Mouse (Mus musculus): ENCODE data around the gene Wnt10b. TPM values are rescaled to one million over a fixed set of nuclear protein-coding genes. Genes with fewer than 3 reads are reported as not detected.

Wnt10b gene
- polyA plus RNA-seq, 1 experiment from 2014 or later, result 0.09 TPM

DNA sequence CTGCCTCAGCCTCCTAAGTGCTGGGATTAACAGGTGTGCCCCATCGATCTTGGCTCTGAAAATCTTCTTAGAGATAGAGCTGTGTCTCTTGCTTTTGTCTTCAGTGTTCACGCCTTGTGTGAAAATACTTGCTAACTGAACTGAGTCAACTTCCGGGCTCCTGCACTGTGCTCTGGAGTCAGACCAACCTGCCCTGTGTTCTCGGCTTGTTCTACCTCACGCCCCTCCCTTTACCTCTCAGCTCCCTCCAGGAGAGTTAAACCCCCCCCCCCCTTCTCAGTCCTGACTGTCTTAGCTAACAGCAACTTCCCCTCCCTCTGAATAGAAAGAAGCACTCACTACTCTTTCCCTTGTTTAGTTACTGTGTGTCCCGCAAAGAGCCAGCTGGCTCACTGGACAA, 47.2 kb downstream of the Wnt10b start:
- Histone ChIP-seq H3K27ac (no peak overlapping the region), H3K27me3 (ENCODE audit: insufficient read depth, poor library complexity, severe bottlenecking) (peaks cover 5% of the 10 kb centered on the region), H3K36me3 (peaks cover 2% of the 10 kb centered on the region), H3K9me3 (no peaks in the 10 kb centered on the region), H3K4me1 (peaks cover 37% of the 10 kb centered on the region), H3K4me3 (no peak overlapping the region)
- no peak for DNase-seq (ENCODE audit: low spot score)
- 70% methylated on average over 6 of the region's 6 CpGs for WGBS

- Histone ChIP-seq H3K27ac (no peak overlapping the region), H3K9me3 (no peaks in the 10 kb centered on the region), H3K36me3 (no peaks in the 10 kb centered on the region), H3K27me3 (ENCODE audit: insufficient read depth, poor library complexity, severe bottlenecking) (peaks cover 5% of the 10 kb centered on the region), H3K4me1 (peaks cover 37% of the 10 kb centered on the region), H3K4me3 (no peak overlapping the region)
- DNase-seq (ENCODE audit: low spot score), result no peak
- 71% methylated on average over 7 of the region's 7 CpGs for WGBS
Measured at GRCm38 (mm10) chr15:98729791-98730545, 48.0 kb downstream of the Wnt10b start.

- Histone ChIP-seq H3K36me3 (no peaks in the 10 kb centered on the region), H3K27ac (peak overlapping the region; percentile 81; the same call in 1 of the 2 replicates), H3K4me3 (peak overlapping the region; percentile 75), H3K4me1 (peaks cover 41% of the 10 kb centered on the region), H3K9me3 (no peaks in the 10 kb centered on the region), H3K27me3 (ENCODE audit: insufficient read depth, poor library complexity, severe bottlenecking) (peaks cover 18% of the 10 kb centered on the region)
- 28% methylated on average over 9 of the region's 9 CpGs for WGBS
- DNase-seq (ENCODE audit: low spot score), result no peak
Measured at GRCm38 (mm10) chr15:98728366-98728765, 49.6 kb downstream of the Wnt10b start.

GRCm38 (mm10) chr15:98727443-98728321, 50.3 kb downstream of the Wnt10b start, which contains the start of gene Fkbp11:
TSS of gene Fkbp11 (minus strand) at chr15:98728198.
- WGBS, result under 1% methylated on average over 39 of the region's 39 CpGs
- Histone ChIP-seq H3K27ac (peak within 1 kb of the TSS; percentile 81), H3K36me3 (no peaks in the 10 kb centered on the region), H3K27me3 (ENCODE audit: insufficient read depth, poor library complexity, severe bottlenecking) (peaks cover 23% of the 10 kb centered on the region), H3K4me1 (peaks cover 44% of the 10 kb centered on the region), H3K9me3 (no peaks in the 10 kb centered on the region), H3K4me3 (peak within 1 kb of the TSS; percentile 75)
- DNase-seq (ENCODE audit: low spot score), result peak; percentile 87

GRCm38 (mm10) chr15:98726746-98727145, 51.2 kb downstream of the Wnt10b start:
- Histone ChIP-seq H3K27me3 (ENCODE audit: insufficient read depth, poor library complexity, severe bottlenecking) (peaks cover 32% of the 10 kb centered on the region), H3K4me3 (peak overlapping the region; percentile 75), H3K27ac (0 out of 2 replicates have a peak overlapping the region, but pooled peaks have one; percentile 81), H3K4me1 (peaks cover 48% of the 10 kb centered on the region), H3K9me3 (no peaks in the 10 kb centered on the region), H3K36me3 (no peaks in the 10 kb centered on the region)
- no peak for DNase-seq (ENCODE audit: low spot score)
- WGBS, result 41% methylated on average over 7 of the region's 7 CpGs

GRCm38 (mm10) chr15:98726079-98726478, 51.9 kb downstream of the Wnt10b start:
- no peak overlapping the region for H3K4me3 ChIP-seq
- no peaks in the 10 kb centered on the region for H3K9me3 ChIP-seq
- H3K36me3 ChIP-seq, result no peaks in the 10 kb centered on the region
- H3K27me3 ChIP-seq (ENCODE audit: insufficient read depth, poor library complexity, severe bottlenecking), result peaks cover 37% of the 10 kb centered on the region
- 71% methylated on average over 4 of the region's 4 CpGs for WGBS
- peaks cover 48% of the 10 kb centered on the region for H3K4me1 ChIP-seq
- no peak for DNase-seq (ENCODE audit: low spot score)
- H3K27ac ChIP-seq, result no peak overlapping the region

DNA sequence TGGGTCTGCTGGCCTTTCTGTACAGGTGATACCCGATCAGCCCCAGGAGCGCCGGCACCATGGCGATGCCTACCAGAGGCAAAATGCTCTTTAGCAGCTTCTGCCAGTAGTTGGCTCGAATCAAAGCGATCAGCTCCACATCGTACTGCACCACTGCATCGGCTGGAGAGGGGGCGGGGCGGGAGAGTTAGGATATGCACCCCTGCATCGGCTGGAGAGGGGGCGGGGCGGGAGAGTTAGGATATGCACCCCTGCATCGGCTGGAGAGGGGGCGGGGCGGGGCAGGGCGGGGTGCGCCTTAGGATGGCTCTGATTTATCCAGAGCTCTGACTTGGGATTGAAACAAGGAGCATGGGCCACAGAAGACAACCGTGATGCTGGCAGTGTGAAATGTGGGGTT, 53.5 kb downstream of the Wnt10b start:
- Histone ChIP-seq H3K9me3 (no peaks in the 10 kb centered on the region), H3K27me3 (ENCODE audit: insufficient read depth, poor library complexity, severe bottlenecking) (peaks cover 42% of the 10 kb centered on the region), H3K27ac (0 out of 2 replicates have a peak overlapping the region, but pooled peaks have one; percentile 29), H3K4me1 (peaks cover 48% of the 10 kb centered on the region), H3K36me3 (no peaks in the 10 kb centered on the region), H3K4me3 (0 out of 2 replicates have a peak overlapping the region, but pooled peaks have one; percentile 12)
- 36% methylated on average over 18 of the region's 19 CpGs for WGBS
- DNase-seq (ENCODE audit: low spot score), result no peak

GRCm38 (mm10) chr15:98722854-98723253, 55.1 kb downstream of the Wnt10b start:
- H3K9me3 ChIP-seq, result no peaks in the 10 kb centered on the region
- no peaks in the 10 kb centered on the region for H3K36me3 ChIP-seq
- DNase-seq (ENCODE audit: low spot score), result no peak
- 52% methylated on average over 14 of the region's 14 CpGs for WGBS
- H3K27ac ChIP-seq, result no peak overlapping the region
- no peak overlapping the region for H3K4me3 ChIP-seq
- peaks cover 38% of the 10 kb centered on the region for H3K4me1 ChIP-seq
- H3K27me3 ChIP-seq (ENCODE audit: insufficient read depth, poor library complexity, severe bottlenecking), result peaks cover 37% of the 10 kb centered on the region; the same call in 1 of the 2 replicates

GRCm38 (mm10) chr15:98722191-98722590, 55.8 kb downstream of the Wnt10b start:
- Histone ChIP-seq H3K36me3 (no peaks in the 10 kb centered on the region), H3K4me3 (no peak overlapping the region), H3K27me3 (ENCODE audit: insufficient read depth, poor library complexity, severe bottlenecking) (peaks cover 37% of the 10 kb centered on the region; the same call in 1 of the 2 replicates), H3K27ac (no peak overlapping the region), H3K9me3 (no peaks in the 10 kb centered on the region), H3K4me1 (peaks cover 31% of the 10 kb centered on the region)
- 76% methylated on average over 8 of the region's 8 CpGs for WGBS
- no peak for DNase-seq (ENCODE audit: low spot score)

Other genes starting within 250 kb of the Wnt10b start
- 91.7 and 127 TPM in 2 replicates for gene Kansl2, start 243.9 kb downstream of the Wnt10b start, polyA plus RNA-seq (2016; fragmentation: Nextera tagmentation; extraction: Ambion mirVana)
- 42.8 and 53.0 TPM in 2 replicates for gene Ccnt1, start 207.2 kb downstream of the Wnt10b start, polyA plus RNA-seq (2016; fragmentation: Nextera tagmentation; extraction: Ambion mirVana)
- 0.43 TPM in 1 of 2 replicates, not detected in the other for gene 4930415O20Rik, start 207.1 kb downstream of the Wnt10b start, polyA plus RNA-seq (2016; fragmentation: Nextera tagmentation; extraction: Ambion mirVana)
- 25.5 and 33.5 TPM in 2 replicates for gene Adcy6, start 168.1 kb downstream of the Wnt10b start, polyA plus RNA-seq (2016; fragmentation: Nextera tagmentation; extraction: Ambion mirVana)
- gene Cacnb3, start 147.3 kb downstream of the Wnt10b start, polyA plus RNA-seq (2016; fragmentation: Nextera tagmentation; extraction: Ambion mirVana), result 9.9 and 23.3 TPM in 2 replicates
- 15.6 and 17.5 TPM in 2 replicates for gene Ddx23, start 115.3 kb downstream of the Wnt10b start, polyA plus RNA-seq (2016; fragmentation: Nextera tagmentation; extraction: Ambion mirVana)
- gene Rnd1, start 100.7 kb downstream of the Wnt10b start, polyA plus RNA-seq (2016; fragmentation: Nextera tagmentation; extraction: Ambion mirVana), result 1.7 and 2.8 TPM in 2 replicates
- gene Ccdc65, start 69.9 kb downstream of the Wnt10b start, polyA plus RNA-seq (2016; fragmentation: Nextera tagmentation; extraction: Ambion mirVana), result 0.44 and 0.46 TPM in 2 replicates
- 20.5 and 40.8 TPM in 2 replicates for gene Fkbp11, start 50.0 kb downstream of the Wnt10b start, polyA plus RNA-seq (2016; fragmentation: Nextera tagmentation; extraction: Ambion mirVana)
- gene Arf3, start 14.9 kb downstream of the Wnt10b start, polyA plus RNA-seq (2016; fragmentation: Nextera tagmentation; extraction: Ambion mirVana), result 41.7 and 42.7 TPM in 2 replicates
- gene Wnt1, start 11.7 kb upstream of the Wnt10b start, polyA plus RNA-seq (2016; fragmentation: Nextera tagmentation; extraction: Ambion mirVana), result not detected in 2 replicates
- gene Ddn, start 31.3 kb upstream of the Wnt10b start, polyA plus RNA-seq (2016; fragmentation: Nextera tagmentation; extraction: Ambion mirVana), result 0.06 TPM in 1 of 2 replicates, not detected in the other
- 95.0 and 97.7 TPM in 2 replicates for gene Prkag1, start 53.4 kb upstream of the Wnt10b start, polyA plus RNA-seq (2016; fragmentation: Nextera tagmentation; extraction: Ambion mirVana)
- gene Kmt2d, start 93.1 kb upstream of the Wnt10b start, polyA plus RNA-seq (2016; fragmentation: Nextera tagmentation; extraction: Ambion mirVana), result 10.1 and 12.0 TPM in 2 replicates
- 6.5 and 11.8 TPM in 2 replicates for gene Rhebl1, start 116.4 kb upstream of the Wnt10b start, polyA plus RNA-seq (2016; fragmentation: Nextera tagmentation; extraction: Ambion mirVana)
- 2.9 and 3.0 TPM in 2 replicates for gene Dhh, start 120.4 kb upstream of the Wnt10b start, polyA plus RNA-seq (2016; fragmentation: Nextera tagmentation; extraction: Ambion mirVana)
- gene Lmbr1l, start 140.1 kb upstream of the Wnt10b start, polyA plus RNA-seq (2016; fragmentation: Nextera tagmentation; extraction: Ambion mirVana), result 14.9 and 20.2 TPM in 2 replicates
- 1,935 and 2,007 TPM in 2 replicates for gene Tuba1b, start 156.4 kb upstream of the Wnt10b start, polyA plus RNA-seq (2016; fragmentation: Nextera tagmentation; extraction: Ambion mirVana)
- gene Gm49450, start 175.4 kb upstream of the Wnt10b start, polyA plus RNA-seq (2016; fragmentation: Nextera tagmentation; extraction: Ambion mirVana), result not detected in 2 replicates
- 1,319 and 1,394 TPM in 2 replicates for gene Tuba1a, start 175.6 kb upstream of the Wnt10b start, polyA plus RNA-seq (2016; fragmentation: Nextera tagmentation; extraction: Ambion mirVana)

Data from heart, embryonic 10.5 days (tissue).